In genomic region chr4:154011646-154012089, GRCm38 (mm10) we compare ENCODE assay signal across 8 mouse cellular contexts. TPM values are rescaled to one million over a fixed set of nuclear protein-coding genes. Genes with fewer than 3 reads are reported as not detected.
DNase-seq lines count a peak whose midpoint lies in the region; ATAC-seq and TF ChIP-seq lines count a peak whose summit lies in the region.

Gene Lrrc47 (plus strand): TSS chr4:154011731.

- peak; percentile 97 for ATAC-seq in hindbrain, embryonic 16.5 days
- ATAC-seq in megakaryocyte progenitor cell, adult 5-6 weeks (replicated peaks; ENCODE audit: poor library complexity), result peak; percentile 88

- DNase-seq in adipocyte (ENCODE audit: low spot score), result peak; percentile 83
- peak; percentile 53 to 80 for DNase-seq in cerebellum, postnatal 4 days (ENCODE audit: low spot score in 2 of 2)
- peak; percentile 90 for DNase-seq in gastrocnemius, adult 2 months
- peak; percentile 80 to 89 for DNase-seq in left cerebral cortex, postnatal 10 days (ENCODE audit: extremely low spot score in 1 of 2, low spot score in 2 of 2)
- peak; percentile 91 for DNase-seq in right cerebral cortex, postnatal 10 days (ENCODE audit: low spot score in 2 of 2)
- DNase-seq in urinary bladder, postnatal 14 days (ENCODE audit: low spot score), result peak; percentile 83

- TF ChIP-seq CTCF in gastrocnemius, adult 2 months (IDR thresholded peaks at IDR 0.05), result no peak

- H3K27me3 ChIP-seq in hindbrain, embryonic 16.5 days (replicated peaks; ENCODE audit: control insufficient read depth, insufficient read depth, low read length), result no peaks in the 10 kb centered on the region

- H3K27ac ChIP-seq in gastrocnemius, adult 2 months, result peak within 1 kb of the TSS; percentile 87
- peak within 1 kb of the TSS; percentile 75 for H3K27ac ChIP-seq in hindbrain, embryonic 16.5 days (ENCODE audit: low read depth, low read length)

- peaks cover 20% of the 10 kb centered on the region for H3K4me1 ChIP-seq in hindbrain, embryonic 16.5 days (ENCODE audit: control insufficient read depth, insufficient read depth, low read depth, low read length)

- WGBS in hindbrain, embryonic 16.5 days, result 0% methylated on average over 32 of the region's 59 CpGs

- H3K36me3 ChIP-seq in hindbrain, embryonic 16.5 days (ENCODE audit: control insufficient read depth, insufficient read depth, low read length), result peaks cover 15% of the 10 kb centered on the region

- H3K4me3 ChIP-seq in gastrocnemius, adult 2 months, result peak within 1 kb of the TSS; percentile 97
- H3K4me3 ChIP-seq in hindbrain, embryonic 16.5 days (ENCODE audit: low read length), result peak within 1 kb of the TSS; percentile 98

- no peaks in the 10 kb centered on the region for H3K9me3 ChIP-seq in hindbrain, embryonic 16.5 days (ENCODE audit: control insufficient read depth, low read length)

- intact Hi-C loops in gastrocnemius, adult 2 months (cut with DNase I), result loop anchor here (2.0 kb wide), 1 partner anchor 37 kb away; the partner anchor contains the start of genes Cep104 and Dffb
- intact Hi-C loops in left cerebral cortex, postnatal 10 days (cut with DNase I), result no loop called here

- H3K4me2 ChIP-seq in hindbrain, embryonic 16.5 days (ENCODE audit: low read length), result peak within 1 kb of the TSS; percentile 96

- peak within 1 kb of the TSS; percentile 93 for H3K9ac ChIP-seq in hindbrain, embryonic 16.5 days (ENCODE audit: low read depth, low read length)

RNA-seq across cellular contexts. Expression of gene Lrrc47, which starts in this region (rescaled TPM):
- total RNA-seq in gastrocnemius, adult 2 months (2021), result 10 to 100 TPM; 24.4 to 29.0 TPM
- polyA plus RNA-seq in hindbrain, embryonic 16.5 days (2015; fragmentation: Nextera tagmentation; extraction: Ambion mirVana), result 12.8 and 15.8 TPM in 2 replicates
- total RNA-seq in left cerebral cortex, postnatal 10 days (2021), result 10 to 100 TPM; 54.8 to 58.4 TPM
- 11.1 and 11.3 TPM in 2 replicates for total RNA-seq in megakaryocyte progenitor cell, adult 5-6 weeks (2015)
- 25.5 and 49.3 TPM in 2 replicates for total RNA-seq in megakaryocyte progenitor cell, adult 5-6 weeks (2017)

Comparison
In these comparisons a context has a peak if more than half of its experiments do, and no peak if none do; other contexts are left out.
1. Peak in every context shown above with its lines: DNase-seq, ATAC-seq, H3K4me3 ChIP-seq and H3K27ac ChIP-seq.